Mouse (Mus musculus) layer of hippocampus, adult 2 months (tissue): ENCODE measurements around the gene Tbk1. TPM values are rescaled to one million over a fixed set of nuclear protein-coding genes. Genes with fewer than 3 reads are reported as not detected.

Source experiments
- DNase-seq, 2 experiments: peaks; one replicate each; pipeline ENCODE4 v3.0.0; 2022; ENCODE audit warnings: low spot score in 2 of 2
- H3K27ac ChIP-seq: fragments of 200-600 bp; 2 replicates; pipeline ENCODE4 v1.8.1; 2022
- H3K4me3 ChIP-seq: fragments of 200-600 bp; 2 replicates; pipeline ENCODE4 v1.8.1; 2022; ENCODE audit warnings: mild to moderate bottlenecking
- CTCF ChIP-seq: fragments of 200-600 bp; conservative IDR thresholded peaks from 2 replicates; pipeline ENCODE4 v1.8.1; 2022; ENCODE audit warnings: antibody characterized with exemption, mild to moderate bottlenecking, moderate library complexity
- long read RNA-seq, 2 experiments: library from polyadenylated mRNA; stranded (forward); transcript quantifications; one replicate each; pipeline ENCODE4 v2.0.0; 2021; ENCODE audit warnings: borderline mapping rate in 2 of 2
- total RNA-seq, 2 experiments: library from RNA; stranded (reverse); gene quantifications; 2 replicates each; pipeline ENCODE4 v1.2.3; 2021

Gene Tbk1
- 10 to 100 TPM; 49.3 to 55.6 TPM for total RNA-seq
- long read RNA-seq, experiment 1, transcript Tbk1-201 (21 exons, 3,024 nt), result major isoform, 24 of 34 reads
- long read RNA-seq, experiment 1, partial matches to known transcripts, result 5 of 34 reads
- long read RNA-seq, experiment 1, other reads (novel, unspliced or antisense), result 5 of 34 reads
- long read RNA-seq, experiment 2, transcript Tbk1-201 (21 exons, 3,024 nt), result major isoform, 60 of 83 reads
- long read RNA-seq, experiment 2, partial matches to known transcripts, result 8 of 83 reads
- long read RNA-seq, experiment 2, other reads (novel, unspliced or antisense), result 15 of 83 reads

DNA sequence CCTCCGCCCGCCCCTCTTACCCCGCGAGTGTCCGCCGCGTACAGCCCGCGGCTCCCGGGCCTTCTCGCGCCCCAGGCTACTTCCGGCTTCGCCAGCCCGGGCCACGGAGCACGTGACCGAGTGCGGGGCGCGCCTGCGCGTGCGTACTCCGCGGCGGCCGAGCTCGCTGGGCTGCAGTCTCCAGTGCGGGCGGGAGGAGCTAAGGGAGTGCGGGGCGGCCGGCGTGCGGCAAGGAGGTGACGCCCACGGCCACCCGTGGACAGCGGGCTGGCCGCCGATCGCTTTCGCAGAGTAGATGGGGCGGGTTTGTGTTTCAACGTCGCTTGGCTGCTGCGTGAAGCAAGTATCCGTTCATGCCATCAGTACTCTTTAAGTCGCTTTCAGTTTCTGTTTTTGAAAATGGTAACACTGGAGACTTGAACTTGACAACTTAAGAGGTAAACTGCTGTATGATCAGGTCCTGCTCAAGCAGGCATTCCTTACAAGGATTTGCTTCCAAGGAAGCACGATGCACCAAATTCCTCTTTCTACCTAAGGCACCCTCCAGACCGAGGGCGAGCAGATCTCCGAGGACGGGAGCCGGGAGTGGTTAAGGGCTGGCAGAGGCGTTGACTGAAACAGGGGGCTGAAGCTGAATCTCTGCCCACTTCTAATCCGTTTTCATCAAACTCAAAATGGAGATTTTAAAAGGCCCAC lies at the start of gene Tbk1:
Tbk1 (minus strand) TSS at position 113 of the 696 bp plus-strand sequence.
- H3K27ac ChIP-seq, result peak within 1 kb of the TSS; percentile 93
- H3K4me3 ChIP-seq, result peak within 1 kb of the TSS; percentile 81
- peak; percentile 91 to 93 for DNase-seq
- no peak for TF ChIP-seq CTCF

DNA sequence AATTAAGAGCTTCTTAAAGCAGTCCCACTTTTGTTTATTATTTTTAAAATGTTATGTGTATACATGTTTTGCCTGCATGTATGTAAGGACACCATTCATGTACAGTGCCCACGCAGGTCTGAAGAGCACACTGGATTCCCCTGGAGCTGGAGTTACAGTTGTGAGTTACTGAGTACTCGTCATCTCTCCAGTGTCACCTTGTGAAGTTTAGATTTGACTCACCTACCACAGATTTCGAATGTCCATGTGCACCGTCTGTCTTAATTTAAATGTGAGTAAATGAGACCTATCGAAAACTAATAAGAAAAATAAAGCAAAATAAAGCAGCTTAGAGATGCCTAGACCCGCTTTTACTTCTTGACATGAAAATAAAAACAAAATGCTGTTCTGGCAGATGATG lies 49.7 kb upstream of the Tbk1 start:
- DNase-seq, result no peak
- H3K27ac ChIP-seq, result no peak overlapping the region
- H3K4me3 ChIP-seq, result no peak overlapping the region
- no peak for TF ChIP-seq CTCF

DNA sequence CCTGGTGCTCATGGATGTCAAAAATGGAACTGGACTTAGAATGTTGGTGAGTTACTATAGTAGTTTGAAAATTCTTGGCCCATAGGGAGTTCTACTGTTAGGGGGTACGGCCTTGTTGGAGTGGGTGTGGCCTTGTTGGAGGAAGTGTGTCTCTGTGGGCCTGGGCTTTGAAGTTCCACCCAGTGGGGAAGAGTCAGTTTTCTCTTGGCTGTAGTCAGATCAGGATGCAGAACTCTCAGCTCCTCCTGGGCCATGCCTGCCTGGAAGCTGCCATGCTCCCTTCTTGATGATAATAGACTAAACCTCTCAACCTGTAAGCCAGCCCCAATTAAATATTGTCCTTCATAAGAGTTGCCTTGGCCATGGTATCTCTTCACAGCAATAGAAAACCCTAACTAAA lies 47.6 kb upstream of the Tbk1 start:
- Histone ChIP-seq H3K4me3 (no peak overlapping the region), H3K27ac (no peak overlapping the region)
- no peak for TF ChIP-seq CTCF
- no peak for DNase-seq

DNA sequence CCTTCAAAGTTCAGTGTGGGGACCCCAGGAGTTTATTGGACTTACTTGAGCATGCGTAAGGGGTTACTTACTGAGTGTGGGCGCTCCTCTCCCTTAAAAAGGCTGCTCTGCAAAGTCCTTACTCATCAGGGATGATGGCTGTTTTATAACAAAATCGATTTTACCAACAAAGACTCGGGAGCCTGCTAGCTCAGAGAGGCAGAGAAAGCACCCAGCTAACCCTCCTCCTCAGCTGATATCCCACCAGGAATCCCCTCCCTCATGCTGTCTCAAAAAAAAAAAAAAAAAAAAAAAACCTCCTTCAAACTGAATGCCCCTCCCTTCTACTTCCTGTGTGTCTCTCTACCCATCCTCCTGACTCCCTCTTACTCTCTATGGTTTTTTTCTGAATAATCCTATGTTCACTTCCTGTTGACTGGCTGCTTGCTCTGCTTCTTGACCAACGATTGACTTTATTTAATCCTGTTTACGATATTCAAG lies 42.0 kb upstream of the Tbk1 start:
- DNase-seq, result no peak
- H3K4me3 ChIP-seq, result no peak overlapping the region
- TF ChIP-seq CTCF, result no peak
- no peak overlapping the region for H3K27ac ChIP-seq

DNA sequence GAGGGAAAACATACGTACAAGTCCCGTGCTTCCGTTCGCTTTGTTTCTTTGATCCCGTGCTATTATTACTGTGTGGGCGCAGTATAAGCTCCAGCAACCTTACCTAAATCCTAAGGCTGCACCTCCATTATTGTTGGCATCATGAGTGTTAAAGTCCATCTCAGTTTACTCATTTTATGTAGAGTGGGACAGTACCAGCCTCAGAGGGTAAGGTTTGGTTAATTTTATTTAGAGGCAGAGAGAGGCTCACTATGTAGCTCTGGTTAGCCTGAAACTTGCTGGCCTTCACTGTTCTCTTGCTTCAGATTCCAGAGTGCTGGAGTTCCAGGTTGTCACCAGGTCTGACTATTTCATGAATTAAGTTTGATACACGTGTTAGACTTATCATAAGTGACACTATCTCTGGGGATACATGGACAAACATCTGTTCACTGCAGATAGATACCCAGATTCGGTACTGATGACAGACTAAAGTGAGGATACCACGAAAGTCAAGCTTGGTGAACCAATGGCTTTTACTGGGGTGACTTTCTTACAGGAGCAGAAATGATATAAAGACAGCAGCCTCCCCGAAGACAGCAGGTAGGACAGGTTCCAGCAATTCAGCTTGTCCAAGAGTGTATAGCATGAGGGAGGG lies 40.7 kb upstream of the Tbk1 start:
- DNase-seq, result no peak
- TF ChIP-seq CTCF, result no peak
- H3K4me3 ChIP-seq, result no peak overlapping the region
- H3K27ac ChIP-seq, result no peak overlapping the region

DNA sequence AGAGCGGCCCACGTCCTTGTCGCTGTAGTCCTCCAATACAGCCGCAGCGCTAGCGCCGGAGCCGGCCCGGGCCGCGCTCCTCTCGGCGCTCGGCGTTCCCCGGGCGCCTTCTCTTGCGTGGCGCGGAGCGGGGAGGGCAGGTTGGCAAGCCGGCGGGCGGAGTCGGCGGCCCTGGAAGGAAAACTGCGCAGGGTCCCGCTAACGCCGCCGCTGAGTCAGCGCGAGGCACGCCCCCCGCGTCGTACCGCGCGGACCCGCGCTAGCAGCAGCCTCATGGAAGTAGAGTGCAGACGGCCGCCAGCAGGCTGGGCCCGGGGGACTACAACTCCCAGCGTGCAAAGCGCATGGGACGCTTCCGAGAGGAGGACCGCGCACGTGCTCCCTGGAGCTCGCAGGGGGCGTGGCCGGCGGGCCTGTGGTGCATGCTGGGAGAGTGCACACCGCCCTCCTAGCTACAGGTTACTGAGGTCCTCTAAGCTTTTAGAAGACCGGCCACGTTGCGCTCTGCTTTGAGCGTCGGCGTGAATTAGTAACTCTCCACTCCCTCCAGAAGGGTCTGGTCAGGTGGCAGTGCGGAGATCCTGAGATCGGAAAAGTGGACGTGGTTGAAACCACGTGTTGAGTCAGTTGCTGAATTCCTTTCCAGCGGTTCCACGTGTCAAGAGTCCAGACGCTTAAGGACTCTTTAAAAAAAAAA lies 39.7 kb upstream of the Tbk1 start, which contains the start of gene Xpot:
Xpot (minus strand) TSS at position 147 of the 697 bp plus-strand sequence.
- H3K4me3 ChIP-seq, result peak within 1 kb of the TSS; percentile 84
- DNase-seq, result peak; percentile 98
- peak within 1 kb of the TSS; percentile 89 for H3K27ac ChIP-seq
- TF ChIP-seq CTCF, result peak; percentile 36

DNA sequence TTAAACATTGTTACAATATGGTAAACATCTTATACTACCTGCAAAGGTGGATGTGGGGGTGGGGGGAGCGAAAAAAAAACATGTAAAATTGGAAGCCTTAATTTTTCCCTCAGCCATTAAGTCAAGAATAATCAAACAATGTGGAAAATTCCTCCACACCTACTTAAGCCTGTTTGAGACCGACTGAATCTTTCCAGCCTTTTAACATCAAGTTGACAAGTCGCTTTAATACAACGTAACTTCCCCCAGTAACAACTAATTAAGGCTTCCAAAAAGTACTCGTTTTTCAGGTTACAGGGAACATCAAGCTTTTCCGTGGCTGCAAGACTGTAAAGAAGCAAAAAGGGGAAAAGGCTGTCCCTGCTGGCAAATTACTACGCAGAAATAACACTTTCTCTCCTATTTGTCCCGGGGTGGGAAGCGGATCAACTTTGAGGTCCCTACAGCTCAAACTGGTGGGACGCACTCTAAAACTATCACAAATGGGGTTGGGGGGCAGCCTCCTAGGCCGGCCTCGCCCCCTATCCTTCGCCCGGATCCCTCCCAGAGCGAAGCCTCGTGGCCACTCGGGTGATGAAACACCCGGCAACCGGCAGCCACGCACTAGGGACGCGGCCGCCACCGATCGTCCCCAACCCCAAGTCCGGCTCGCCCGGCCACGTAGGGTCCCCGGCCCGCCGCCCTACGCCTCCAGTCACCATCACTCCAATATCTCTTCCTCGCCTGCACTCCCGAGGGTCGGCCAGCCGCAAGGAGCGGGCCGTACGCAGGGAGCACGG lies 39.0 kb upstream of the Tbk1 start:
- peak overlapping the region; percentile 89 for H3K27ac ChIP-seq
- DNase-seq, result no peak
- TF ChIP-seq CTCF, result no peak
- H3K4me3 ChIP-seq, result peak overlapping the region; percentile 84

DNA sequence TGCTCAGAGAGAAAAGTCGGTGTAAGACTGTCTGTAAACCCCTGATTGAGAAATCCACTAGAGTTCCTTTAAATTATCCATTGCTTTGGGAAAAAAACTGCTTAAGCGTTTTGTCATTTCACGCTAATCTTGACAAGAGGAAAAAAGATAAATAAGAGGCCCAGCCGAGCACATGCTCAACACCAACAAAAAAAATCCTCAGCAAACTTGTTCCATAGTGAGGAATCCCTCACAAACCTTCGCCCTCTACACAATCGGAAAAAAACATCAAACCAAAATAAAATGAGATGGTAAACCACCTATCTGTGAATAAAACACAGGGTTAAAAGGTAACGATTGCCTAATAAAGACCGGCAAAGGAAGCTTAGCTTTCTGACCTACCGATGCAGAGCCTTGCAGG lies 38.4 kb upstream of the Tbk1 start:
- DNase-seq, result no peak

DNA sequence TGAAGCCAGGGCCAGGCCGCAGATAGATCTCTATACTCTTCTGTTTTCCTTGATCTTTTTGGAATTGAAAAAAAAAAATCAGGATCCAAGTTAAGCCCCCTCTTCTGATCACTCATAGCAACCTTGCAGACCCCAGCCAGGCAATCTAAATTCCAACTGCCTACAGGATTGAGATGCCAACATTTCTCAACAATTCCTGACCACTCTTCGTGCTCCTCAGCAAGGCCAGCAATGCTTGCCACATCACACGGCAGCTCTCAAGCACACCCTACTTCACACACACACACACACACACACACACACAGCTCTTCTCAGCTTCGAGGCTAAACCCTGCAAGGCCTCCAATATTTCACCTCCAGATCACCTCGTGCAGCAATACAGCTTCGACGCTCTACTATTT lies 37.1 kb upstream of the Tbk1 start:
- no peak for DNase-seq
- no peak for TF ChIP-seq CTCF
- Histone ChIP-seq H3K4me3 (no peak overlapping the region), H3K27ac (no peak overlapping the region)

More for the DNA sequence above, 38.4 kb upstream of the Tbk1 start:
- H3K27ac ChIP-seq, result no peak overlapping the region
- H3K4me3 ChIP-seq, result peak overlapping the region; percentile 84
- TF ChIP-seq CTCF, result no peak

DNA sequence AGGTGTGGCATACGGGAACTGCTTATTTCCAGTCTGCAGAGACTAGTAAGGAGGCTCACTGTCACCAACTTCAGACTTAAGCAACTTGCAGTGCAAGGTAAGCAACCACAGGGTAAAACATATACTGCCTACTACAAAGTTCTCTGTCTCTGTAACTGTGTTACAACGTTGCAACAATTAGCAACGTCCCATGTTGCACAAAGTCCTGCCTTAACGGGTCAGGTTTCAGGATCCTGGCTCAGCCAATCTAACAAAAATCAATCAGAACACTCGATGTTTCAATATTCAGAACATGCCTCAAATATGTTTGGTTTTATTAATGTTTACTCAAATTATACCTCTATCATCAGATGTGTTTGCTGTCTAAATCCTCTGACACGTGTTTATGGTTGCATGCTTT lies 35.8 kb upstream of the Tbk1 start:
- no peak for TF ChIP-seq CTCF
- Histone ChIP-seq H3K27ac (no peak overlapping the region), H3K4me3 (no peak overlapping the region)
- no peak for DNase-seq

DNA sequence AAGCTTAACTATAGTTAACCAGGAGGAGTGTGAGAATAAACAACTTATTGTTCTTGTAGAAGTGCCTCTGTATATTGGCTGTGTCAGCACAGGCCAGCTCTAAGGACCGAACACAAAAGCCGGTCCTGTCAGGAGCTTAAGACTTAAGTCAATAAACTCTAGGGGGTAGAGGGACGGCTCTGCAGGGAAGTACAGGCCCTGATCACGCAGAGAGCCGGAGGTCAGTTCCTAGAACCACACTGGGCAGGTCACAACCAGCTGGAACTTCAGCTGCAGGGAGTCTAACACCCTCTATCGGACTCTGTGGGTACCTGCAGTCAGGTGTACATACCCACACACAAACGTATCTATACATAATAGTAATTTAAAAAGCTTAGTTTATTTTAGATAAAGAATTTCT lies 29.3 kb upstream of the Tbk1 start:
- Histone ChIP-seq H3K4me3 (no peak overlapping the region), H3K27ac (no peak overlapping the region)
- no peak for TF ChIP-seq CTCF
- DNase-seq, result no peak

DNA sequence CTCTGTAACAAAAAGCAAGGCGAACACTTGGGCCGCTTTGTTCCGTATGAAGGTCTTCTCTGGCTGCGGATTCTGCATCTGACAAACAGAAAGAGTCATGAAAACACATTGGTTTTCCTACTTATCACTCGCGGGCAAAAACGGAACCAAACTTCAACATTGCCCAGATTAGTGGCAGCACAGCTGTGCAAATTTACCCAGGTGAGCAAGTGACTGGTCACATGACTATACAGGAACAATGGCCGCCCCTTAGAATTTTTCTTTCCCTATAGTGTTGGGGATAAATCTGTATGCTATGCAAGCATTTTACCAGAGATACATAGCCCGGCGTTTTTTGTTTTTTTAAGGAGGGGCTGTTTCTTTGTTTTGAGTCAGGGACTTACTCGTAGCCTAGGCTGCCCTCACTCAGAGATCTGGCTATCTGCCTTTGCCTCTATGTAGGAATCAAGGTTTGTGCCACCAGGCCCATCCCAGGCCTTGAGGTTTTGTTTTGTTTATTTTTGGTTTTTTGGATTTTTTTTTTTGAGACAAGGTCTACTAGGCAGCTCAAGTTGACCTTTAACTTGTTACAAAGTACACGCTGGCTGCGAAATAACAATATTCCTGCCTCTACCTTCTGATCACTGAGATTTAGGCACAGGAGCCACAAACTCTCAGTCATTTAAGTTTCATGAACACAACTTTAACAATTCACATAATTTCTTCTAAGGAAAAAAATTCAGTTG lies 28.7 kb upstream of the Tbk1 start:
- DNase-seq, result no peak
- TF ChIP-seq CTCF, result no peak
- Histone ChIP-seq H3K4me3 (no peak overlapping the region), H3K27ac (no peak overlapping the region)
